ENCODE assay signal across 12 mouse cellular contexts in the genomic region with DNA sequence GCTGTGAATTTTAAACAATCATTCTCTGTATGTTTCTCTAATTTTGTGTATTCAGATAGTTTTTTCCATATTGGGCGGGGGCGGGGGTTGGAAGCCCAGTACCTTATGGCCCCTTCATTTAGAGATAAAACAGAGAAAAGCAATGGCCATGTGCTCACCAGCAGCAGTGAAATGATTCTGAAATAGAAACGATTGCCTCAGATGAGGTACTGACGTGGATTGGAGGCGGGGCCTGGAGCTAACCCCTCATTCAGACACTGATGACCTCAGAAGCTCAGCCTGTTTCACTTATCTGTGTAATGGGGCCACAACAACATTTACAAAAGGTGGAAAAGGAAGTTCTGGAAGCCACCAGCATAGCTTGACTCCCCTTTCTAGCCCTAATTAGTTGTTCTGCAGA.
A peak's percentile ranks its signal among the peaks of the same experiment; 100 is the strongest.
DNase-seq lines count a peak whose midpoint lies in the region; ATAC-seq and TF ChIP-seq lines count a peak whose summit lies in the region.
"Had no signal": no experiment of that assay in that cellular context is flagged by ENCODE, and none has a peak within 500 bp of the region (broad histone marks: within the 10 kb centered on the region; RNA-seq: fewer than 3 reads in every experiment).

No protein-coding gene starts in this region.

- H3K27ac ChIP-seq in midbrain, embryonic 10.5 days (replicated peaks) = peak overlapping the region; percentile 90
- H3K27ac ChIP-seq in midbrain, postnatal 0 days (ENCODE audit: low read depth, low read length) = no peak overlapping the region
- H3K27ac ChIP-seq in forebrain, embryonic 15.5 days (replicated peaks) = peak overlapping the region; percentile 72
- peak overlapping the region; percentile 86 for H3K27ac ChIP-seq in midbrain, embryonic 12.5 days (replicated peaks)
- no peak overlapping the region for H3K27ac ChIP-seq in intestine, embryonic 15.5 days
- H3K27ac ChIP-seq: kidney, postnatal 0 days had no signal

- no peak overlapping the region for H3K4me2 ChIP-seq in midbrain, postnatal 0 days (ENCODE audit: low read depth, low read length, poor library complexity, severe bottlenecking)
- peak overlapping the region; percentile 40; the same call in 1 of the 2 replicates for H3K4me2 ChIP-seq in forebrain, embryonic 15.5 days (replicated peaks)
- H3K4me2 ChIP-seq in midbrain, embryonic 12.5 days (replicated peaks) = peak overlapping the region; percentile 41; the same call in 1 of the 2 replicates
- H3K4me2 ChIP-seq in intestine, embryonic 15.5 days (replicated peaks) = no peak overlapping the region
- H3K4me2 ChIP-seq: lung, embryonic 14.5 days had no signal

- H3K9ac ChIP-seq in midbrain, postnatal 0 days (replicated peaks; ENCODE audit: low read length, poor library complexity, severe bottlenecking) = no peak overlapping the region
- H3K9ac ChIP-seq in forebrain, embryonic 15.5 days (replicated peaks) = no peak overlapping the region
- H3K9ac ChIP-seq in midbrain, embryonic 12.5 days (replicated peaks) = no peak overlapping the region
- H3K9ac ChIP-seq in intestine, embryonic 15.5 days = no peak overlapping the region
- H3K9ac ChIP-seq: lung, embryonic 14.5 days had no signal

- peaks cover 78% of the 10 kb centered on the region for H3K4me1 ChIP-seq in midbrain, embryonic 10.5 days
- no peaks in the 10 kb centered on the region for H3K4me1 ChIP-seq in midbrain, postnatal 0 days (ENCODE audit: insufficient read depth, low read length)
- peaks cover 36% of the 10 kb centered on the region for H3K4me1 ChIP-seq in forebrain, embryonic 15.5 days
- H3K4me1 ChIP-seq in midbrain, embryonic 12.5 days = peaks cover 60% of the 10 kb centered on the region
- 0 out of 2 replicates have a peak, but pooled peaks cover 5% of the 10 kb centered on the region for H3K4me1 ChIP-seq in intestine, embryonic 15.5 days (replicated peaks)

- no peak for TF ChIP-seq CTCF in midbrain, postnatal 0 days (IDR thresholded peaks at IDR 0.05)

- no peaks in the 10 kb centered on the region for H3K9me3 ChIP-seq in midbrain, embryonic 10.5 days (replicated peaks)
- H3K9me3 ChIP-seq in midbrain, postnatal 0 days (ENCODE audit: low read length) = no peaks in the 10 kb centered on the region
- no peaks in the 10 kb centered on the region for H3K9me3 ChIP-seq in forebrain, embryonic 15.5 days
- H3K9me3 ChIP-seq in midbrain, embryonic 12.5 days = no peaks in the 10 kb centered on the region
- no peaks in the 10 kb centered on the region for H3K9me3 ChIP-seq in intestine, embryonic 15.5 days

- H3K27me3 ChIP-seq in midbrain, embryonic 10.5 days (ENCODE audit: low read depth, poor library complexity, severe bottlenecking) = peaks cover 67% of the 10 kb centered on the region
- H3K27me3 ChIP-seq in midbrain, postnatal 0 days (ENCODE audit: insufficient read depth, low read length) = peaks cover 4% of the 10 kb centered on the region; the same call in 1 of the 2 replicates
- H3K27me3 ChIP-seq in forebrain, embryonic 15.5 days = peaks cover 35% of the 10 kb centered on the region; the same call in 1 of the 2 replicates
- H3K27me3 ChIP-seq in midbrain, embryonic 12.5 days = peaks cover 67% of the 10 kb centered on the region
- H3K27me3 ChIP-seq in intestine, embryonic 15.5 days (replicated peaks) = peaks cover 6% of the 10 kb centered on the region

- peak; percentile 75 for DNase-seq in midbrain, embryonic 10.5 days (ENCODE audit: low spot score)
- no peak for DNase-seq in midbrain, postnatal 0 days (ENCODE audit: low spot score)
- no peak for DNase-seq in left cerebral cortex, adult 8-10 months (ENCODE audit: low spot score in 2 of 2)
- no peak for DNase-seq in adrenal gland, adult 2 months
- DNase-seq: gastrocnemius, postnatal 14 days; lung, embryonic 14.5 days had no signal

- no peaks in the 10 kb centered on the region for H3K36me3 ChIP-seq in midbrain, embryonic 10.5 days
- H3K36me3 ChIP-seq in midbrain, postnatal 0 days (ENCODE audit: insufficient read depth, low read length) = no peaks in the 10 kb centered on the region
- H3K36me3 ChIP-seq in forebrain, embryonic 15.5 days = no peaks in the 10 kb centered on the region
- H3K36me3 ChIP-seq in midbrain, embryonic 12.5 days = no peaks in the 10 kb centered on the region
- H3K36me3 ChIP-seq in intestine, embryonic 15.5 days = no peaks in the 10 kb centered on the region

- H3K4me3 ChIP-seq in midbrain, embryonic 10.5 days = peak overlapping the region; percentile 38; the same call in 1 of the 2 replicates
- no peak overlapping the region for H3K4me3 ChIP-seq in midbrain, postnatal 0 days (ENCODE audit: low read depth, low read length)
- H3K4me3 ChIP-seq in forebrain, embryonic 15.5 days = no peak overlapping the region
- no peak overlapping the region for H3K4me3 ChIP-seq in midbrain, embryonic 12.5 days
- no peak overlapping the region for H3K4me3 ChIP-seq in intestine, embryonic 15.5 days (replicated peaks)

- no peak for ATAC-seq in midbrain, postnatal 0 days (ENCODE audit: low FRiP score)
- peak; percentile 47 for ATAC-seq in forebrain, embryonic 15.5 days (replicated peaks)
- peak; percentile 76 for ATAC-seq in midbrain, embryonic 12.5 days (ENCODE audit: low FRiP score, low read depth)
- ATAC-seq in monocyte, adult 5-6 weeks (replicated peaks; ENCODE audit: insufficient number of reproducible peaks, low FRiP score, low TSS enrichment, poor library complexity, severe bottlenecking) = no peak
- ATAC-seq in intestine, embryonic 15.5 days = no peak
- ATAC-seq: activated CD4-positive, CD25-positive, alpha-beta regulatory T cell, adult 4 months had no signal

- WGBS in midbrain, embryonic 10.5 days = 3% methylated on average over 5 of the region's 5 CpGs
- 18% methylated on average over 5 of the region's 5 CpGs for WGBS in midbrain, postnatal 0 days
- WGBS in forebrain, embryonic 15.5 days = 3% methylated on average over 5 of the region's 5 CpGs
- 2% methylated on average over 5 of the region's 5 CpGs for WGBS in midbrain, embryonic 12.5 days
- 33% methylated on average over 5 of the region's 5 CpGs for WGBS in intestine, embryonic 15.5 days

Comparison
In these comparisons a context has a peak if more than half of its experiments do, and no peak if none do; other contexts are left out.
1. H3K27ac ChIP-seq: peak in midbrain, embryonic 10.5 days (single experiment), forebrain, embryonic 15.5 days (single experiment) and midbrain, embryonic 12.5 days (single experiment); none in midbrain, postnatal 0 days (single experiment) and intestine, embryonic 15.5 days (single experiment).
2. ATAC-seq: peak in forebrain, embryonic 15.5 days (single experiment) and midbrain, embryonic 12.5 days (single experiment); none in midbrain, postnatal 0 days (single experiment), monocyte, adult 5-6 weeks (single experiment) and intestine, embryonic 15.5 days (single experiment).
3. H3K4me2 ChIP-seq: peak in forebrain, embryonic 15.5 days (single experiment) and midbrain, embryonic 12.5 days (single experiment); none in midbrain, postnatal 0 days (single experiment) and intestine, embryonic 15.5 days (single experiment).